Comparison of ENCODE assay signal across 8 mouse cellular contexts in the genomic region with DNA sequence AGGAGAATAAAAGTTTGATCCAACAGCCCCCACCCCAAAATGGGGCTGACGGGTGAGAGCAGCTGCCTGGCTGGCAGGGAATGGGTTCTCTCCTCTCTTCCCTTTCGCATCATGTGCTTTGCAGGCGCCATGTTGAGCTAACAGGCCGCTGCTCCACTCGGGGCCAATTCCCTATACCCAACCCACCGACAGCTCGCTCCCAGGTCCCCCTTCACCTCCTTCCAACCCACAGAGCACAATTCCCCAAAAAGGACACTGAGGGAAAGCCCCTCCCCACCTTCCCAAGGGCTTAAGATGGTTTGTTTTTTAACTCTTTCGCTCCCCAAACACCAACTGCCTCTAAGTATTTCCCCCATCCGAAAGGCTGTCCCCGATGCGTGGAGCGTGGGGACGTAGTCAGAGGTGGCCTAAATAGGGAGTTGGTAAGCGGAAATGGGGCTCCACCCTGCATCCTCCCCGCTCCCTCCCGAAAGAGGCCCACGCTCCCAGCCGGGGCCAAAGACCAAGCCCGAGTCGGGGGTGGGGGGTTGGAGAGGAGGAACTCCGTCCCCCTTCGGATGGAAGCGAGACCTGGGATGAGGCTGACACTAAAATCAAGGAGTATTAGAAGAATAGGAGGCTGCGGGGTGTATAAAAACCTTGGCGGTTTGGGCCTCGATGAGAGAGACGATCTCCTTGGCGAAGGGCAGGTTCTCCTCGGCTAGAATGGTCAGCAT. TPM values are rescaled to one million over a fixed set of nuclear protein-coding genes. Genes with fewer than 3 reads are reported as not detected.
A peak's percentile ranks its signal among the peaks of the same experiment; 100 is the strongest.
DNase-seq lines count a peak whose midpoint lies in the region; ATAC-seq and TF ChIP-seq lines count a peak whose summit lies in the region.

No protein-coding gene starts in this region.

- H3K79me3 ChIP-seq in C2C12 (ENCODE audit: low read depth) = peaks cover 47% of the 10 kb centered on the region

- no peak for TF ChIP-seq CTCF in C2C12 (IDR thresholded peaks at IDR 0.05; ENCODE audit: control insufficient read depth, insufficient read depth, insufficient read length)

- peak overlapping the region; percentile 88 for H3ac ChIP-seq in C2C12 (ENCODE audit: control insufficient read depth, insufficient read length, low read depth)

- peak; percentile 55 for ATAC-seq in erythroid progenitor cell, adult 5-6 weeks (replicated peaks; ENCODE audit: low FRiP score, poor library complexity, severe bottlenecking)
- ATAC-seq in heart, embryonic 14.5 days (ENCODE audit: insufficient number of reproducible peaks, insufficient read depth, low FRiP score, low read depth) = no peak; the same call in 1 of the 2 replicates
- ATAC-seq in liver, embryonic 13.5 days (ENCODE audit: low read depth) = peak; percentile 62
- no peak for ATAC-seq in stomach, embryonic 15.5 days (ENCODE audit: insufficient read depth, low FRiP score, low read depth)

- peak overlapping the region; percentile 99 for H3K9ac ChIP-seq in heart, embryonic 14.5 days (ENCODE audit: low read length)
- H3K9ac ChIP-seq in liver, embryonic 13.5 days = peak overlapping the region; percentile 98
- peak overlapping the region; percentile 97 for H3K9ac ChIP-seq in stomach, embryonic 15.5 days

- H3K9me3 ChIP-seq in heart, embryonic 14.5 days (ENCODE audit: control insufficient read depth, low read length) = no peaks in the 10 kb centered on the region
- no peaks in the 10 kb centered on the region for H3K9me3 ChIP-seq in liver, embryonic 13.5 days (replicated peaks)
- no peaks in the 10 kb centered on the region for H3K9me3 ChIP-seq in stomach, embryonic 15.5 days

- H3K27ac ChIP-seq in heart, embryonic 14.5 days (replicated peaks in 1 of 2; ENCODE audit: control insufficient read depth in 1 of 2, insufficient read depth in 1 of 2, low read depth in 2 of 2, low read length in 2 of 2) = peak overlapping the region; percentile 87 to 98
- peak overlapping the region; percentile 97 for H3K27ac ChIP-seq in liver, embryonic 13.5 days
- peak overlapping the region; percentile 98 for H3K27ac ChIP-seq in stomach, embryonic 15.5 days

- under 1% methylated on average over 29 of the region's 29 CpGs for whole genome bisulfite sequencing in heart, embryonic 14.5 days
- under 1% methylated on average over 29 of the region's 29 CpGs for WGBS in liver, embryonic 13.5 days (ENCODE audit: insufficient replicate concordance)
- under 1% methylated on average over 29 of the region's 29 CpGs for WGBS in stomach, embryonic 15.5 days

- peaks cover 59% of the 10 kb centered on the region for H3K79me2 ChIP-seq in C2C12 (ENCODE audit: control insufficient read depth, insufficient read depth)

- H3K4me3 ChIP-seq in C2C12 (ENCODE audit: insufficient read depth, poor library complexity, severe bottlenecking) = peak overlapping the region; percentile 72
- peak overlapping the region; percentile 74 to 99 for H3K4me3 ChIP-seq in heart, embryonic 14.5 days (ENCODE audit: control insufficient read depth in 1 of 2, insufficient read depth in 1 of 2, low read depth in 1 of 2, low read length in 2 of 2)
- H3K4me3 ChIP-seq in liver, embryonic 13.5 days (replicated peaks) = peak overlapping the region; percentile 97
- H3K4me3 ChIP-seq in stomach, embryonic 15.5 days (replicated peaks) = peak overlapping the region; percentile 91

- DNase-seq in brain, embryonic 18.5 days (ENCODE audit: low read depth, low spot score) = peak; percentile 26
- DNase-seq in kidney, postnatal 14 days = peak; percentile 59
- peak; percentile 60 for DNase-seq in liver, embryonic 13.5 days
- peak; percentile 69 for DNase-seq in neural tube, embryonic 10.5 days (ENCODE audit: extremely low spot score, low spot score)

- peaks cover 7 to 21% of the 10 kb centered on the region in 2 experiments for H3K4me1 ChIP-seq in heart, embryonic 14.5 days (ENCODE audit: control insufficient read depth in 2 of 2, insufficient read depth in 2 of 2, low read length in 2 of 2)
- peaks cover 29% of the 10 kb centered on the region for H3K4me1 ChIP-seq in liver, embryonic 13.5 days (replicated peaks)
- peaks cover 6% of the 10 kb centered on the region; the same call in 1 of the 2 replicates for H3K4me1 ChIP-seq in stomach, embryonic 15.5 days

- peak overlapping the region; percentile 77 for H3K4me2 ChIP-seq in heart, embryonic 14.5 days (ENCODE audit: low read length)
- peak overlapping the region; percentile 83 for H3K4me2 ChIP-seq in liver, embryonic 13.5 days
- peak overlapping the region; percentile 57 for H3K4me2 ChIP-seq in stomach, embryonic 15.5 days

- H3K36me3 ChIP-seq in C2C12 (ENCODE audit: control insufficient read depth, insufficient read depth) = peaks cover 17% of the 10 kb centered on the region
- peaks cover 5% of the 10 kb centered on the region; the same call in 1 of the 2 replicates for H3K36me3 ChIP-seq in heart, embryonic 14.5 days (ENCODE audit: control insufficient read depth, insufficient read depth, low read length)
- H3K36me3 ChIP-seq in liver, embryonic 13.5 days = peaks cover 10% of the 10 kb centered on the region
- no peaks in the 10 kb centered on the region for H3K36me3 ChIP-seq in stomach, embryonic 15.5 days

- no peaks in the 10 kb centered on the region for H3K27me3 ChIP-seq in C2C12 (ENCODE audit: control insufficient read depth, insufficient read depth, insufficient read length)
- H3K27me3 ChIP-seq in heart, embryonic 14.5 days (ENCODE audit: control insufficient read depth, insufficient read depth, low read length) = no peaks in the 10 kb centered on the region
- no peaks in the 10 kb centered on the region for H3K27me3 ChIP-seq in liver, embryonic 13.5 days
- H3K27me3 ChIP-seq in stomach, embryonic 15.5 days (replicated peaks) = no peaks in the 10 kb centered on the region

TF ChIP-seq in C2C12, 6 proteins besides CTCF, POLR2A, EP300 and RAD21:
- TF ChIP-seq CEBPB (IDR thresholded peaks at IDR 0.05; ENCODE audit: low read depth) = no peak
- TF ChIP-seq MYOG (IDR thresholded peaks at IDR 0.05; ENCODE audit: control insufficient read depth, extremely low read depth, insufficient read length) = no peak
- no peak for TF ChIP-seq MYOD1 (IDR thresholded peaks at IDR 0.05; ENCODE audit: control insufficient read depth, insufficient read length, low read depth)
- no peak for TF ChIP-seq FOSL1 (IDR thresholded peaks at IDR 0.05; ENCODE audit: insufficient read depth, low read length, poor library complexity, severe bottlenecking)
- peak; percentile 51 for TF ChIP-seq MAX (IDR thresholded peaks at IDR 0.05)

RNA-seq across cellular contexts. Expression of a gene that starts 0.8 kb away (rescaled TPM):
- 6.8 TPM for polyA plus RNA-seq in C2C12 (2012; fragmentation: generic; extraction: Trizol)
- 106 and 138 TPM in 2 replicates for total RNA-seq in erythroid progenitor cell, adult 5-6 weeks (2015; ENCODE audit: low replicate concordance)
- total RNA-seq in erythroid progenitor cell, adult 5-6 weeks (2017; ENCODE audit: low replicate concordance) = 120 and 148 TPM in 2 replicates
- polyA plus RNA-seq in heart, embryonic 14.5 days (2014; fragmentation: Nextera tagmentation; extraction: Ambion mirVana) = 12.8 and 14.0 TPM in 2 replicates
- 9.8 and 10.8 TPM in 2 replicates for polyA plus RNA-seq in liver, embryonic 13.5 days (2015; fragmentation: Nextera tagmentation; extraction: Ambion mirVana)
- 23.1 and 24.4 TPM in 2 replicates for polyA plus RNA-seq in stomach, embryonic 15.5 days (2015; fragmentation: Nextera tagmentation; extraction: Ambion mirVana)

RNA-seq across cellular contexts. Expression of a gene that starts 32.0 kb away (rescaled TPM):
- polyA plus RNA-seq in C2C12 (2012; fragmentation: generic; extraction: Trizol) = 1.2 TPM
- not detected in 2 replicates for total RNA-seq in erythroid progenitor cell, adult 5-6 weeks (2015; ENCODE audit: low replicate concordance)
- 0.51 and 1.3 TPM in 2 replicates for total RNA-seq in erythroid progenitor cell, adult 5-6 weeks (2017; ENCODE audit: low replicate concordance)
- 2.6 and 3.2 TPM in 2 replicates for polyA plus RNA-seq in heart, embryonic 14.5 days (2014; fragmentation: Nextera tagmentation; extraction: Ambion mirVana)
- polyA plus RNA-seq in liver, embryonic 13.5 days (2015; fragmentation: Nextera tagmentation; extraction: Ambion mirVana) = 0.45 and 0.66 TPM in 2 replicates
- 5.0 and 5.8 TPM in 2 replicates for polyA plus RNA-seq in stomach, embryonic 15.5 days (2015; fragmentation: Nextera tagmentation; extraction: Ambion mirVana)

Comparison
In these comparisons a context has a peak if more than half of its experiments do, and no peak if none do; other contexts are left out.
1. ATAC-seq: peak in erythroid progenitor cell, adult 5-6 weeks (single experiment) and liver, embryonic 13.5 days (single experiment); none in heart, embryonic 14.5 days (single experiment) and stomach, embryonic 15.5 days (single experiment).
2. Peak in every context shown above with its lines, with median percentiles within 50 percentile points of each other: H3K4me3 ChIP-seq, DNase-seq, H3K27ac ChIP-seq, H3K4me2 ChIP-seq and H3K9ac ChIP-seq.